Mouse (Mus musculus) heart, postnatal 0 days (tissue): ENCODE measurements at regions not wholly inside any gene's neighbourhood (a gene's known extent, or its start where the extent isn't known, plus 50 kb on each side); places are given as distances from the start of the nearest gene placed in this dataset.

Source experiments
- CTCF ChIP-seq: IDR thresholded peaks from 2 replicates; pipeline ENCODE4 v1.5.1; 2016; ENCODE audit warnings: antibody characterized with exemption, control low read depth, low read depth
- EP300 ChIP-seq: IDR thresholded peaks from 2 replicates; pipeline ENCODE4 v1.6.1; 2016; ENCODE audit warnings: antibody characterized with exemption, low read depth

- TF ChIP-seq EP300 (no peak), CTCF (no peak)
These were observed 128.6 kb upstream of the Jade1 start for GRCm38 (mm10) chr3:41426946-41427345.
